In genomic region chr16:60604613-60605012, GRCm38 (mm10) we compare ENCODE assay signal across 9 mouse cellular contexts. TPM values are rescaled to one million over a fixed set of nuclear protein-coding genes. Genes with fewer than 3 reads are reported as not detected.
DNase-seq lines count a peak whose midpoint lies in the region; ATAC-seq and TF ChIP-seq lines count a peak whose summit lies in the region.
"Had no signal": no experiment of that assay in that cellular context is flagged by ENCODE, and none has a peak within 500 bp of the region (broad histone marks: within the 10 kb centered on the region; RNA-seq: fewer than 3 reads in every experiment).

No protein-coding gene starts in this region.

- TF ChIP-seq CTCF in E14TG2a.4 (conservative IDR thresholded peaks at IDR 0.05; ENCODE audit: low read length), result no peak

- no peaks in the 10 kb centered on the region for H3K36me3 ChIP-seq in E14TG2a.4 (ENCODE audit: insufficient read depth, low read length)
- no peaks in the 10 kb centered on the region for H3K36me3 ChIP-seq in forebrain, embryonic 14.5 days (ENCODE audit: control insufficient read depth, insufficient read depth, low read length)
- no peaks in the 10 kb centered on the region for H3K36me3 ChIP-seq in midbrain, embryonic 10.5 days

- peak overlapping the region; percentile 99 for H3K4me2 ChIP-seq in forebrain, embryonic 14.5 days (ENCODE audit: low read length)

- peaks cover 13% of the 10 kb centered on the region for H3K4me1 ChIP-seq in E14TG2a.4 (replicated peaks; ENCODE audit: low read depth, low read length)
- 0 out of 2 replicates have a peak, but pooled peaks cover 3% of the 10 kb centered on the region for H3K4me1 ChIP-seq in forebrain, embryonic 14.5 days (ENCODE audit: control insufficient read depth, insufficient read depth, low read length)
- H3K4me1 ChIP-seq in midbrain, embryonic 10.5 days, result peaks cover 23% of the 10 kb centered on the region

- no peak overlapping the region for H3K27ac ChIP-seq in forebrain, embryonic 14.5 days (ENCODE audit: low read depth, low read length)
- H3K27ac ChIP-seq in midbrain, embryonic 10.5 days (replicated peaks), result peak overlapping the region; percentile 76
- H3K27ac ChIP-seq: liver, embryonic 14.5 days had no signal

- H3K27me3 ChIP-seq in E14TG2a.4 (ENCODE audit: insufficient read depth, low read length), result peaks cover 30% of the 10 kb centered on the region
- no peaks in the 10 kb centered on the region for H3K27me3 ChIP-seq in forebrain, embryonic 14.5 days (replicated peaks; ENCODE audit: control insufficient read depth, insufficient read depth, low read length)
- H3K27me3 ChIP-seq in midbrain, embryonic 10.5 days (ENCODE audit: low read depth, poor library complexity, severe bottlenecking), result peaks cover 41% of the 10 kb centered on the region

- peak overlapping the region; percentile 64 for H3K9ac ChIP-seq in forebrain, embryonic 14.5 days (ENCODE audit: low read length)
- H3K9ac ChIP-seq: liver, embryonic 14.5 days had no signal

- 0 out of 2 replicates have a peak, but pooled peaks have one; percentile 0 for ATAC-seq in frontal cortex, adult (ENCODE audit: low TSS enrichment)
- ATAC-seq in forebrain, embryonic 14.5 days, result peak; percentile 2; the same call in 1 of the 2 replicates
- ATAC-seq in erythroid progenitor cell, adult 5-6 weeks (replicated peaks; ENCODE audit: low FRiP score, poor library complexity, severe bottlenecking), result no peak

- DNase-seq in frontal cortex, postnatal 36 days (ENCODE audit: low spot score in 2 of 2), result no peak
- DNase-seq in forebrain, embryonic 14.5 days (ENCODE audit: low spot score), result no peak
- no peak for DNase-seq in midbrain, embryonic 10.5 days (ENCODE audit: low spot score)
- no peak for DNase-seq in adrenal gland, postnatal 36 days
- DNase-seq in adipocyte (ENCODE audit: low spot score), result no peak

- under 1% methylated on average over 10 of the region's 10 CpGs for WGBS in forebrain, embryonic 14.5 days
- WGBS in midbrain, embryonic 10.5 days, result 2% methylated on average over 10 of the region's 10 CpGs

- H3K9me3 ChIP-seq in E14TG2a.4 (ENCODE audit: low read length), result no peaks in the 10 kb centered on the region
- no peaks in the 10 kb centered on the region for H3K9me3 ChIP-seq in forebrain, embryonic 14.5 days (replicated peaks; ENCODE audit: control insufficient read depth, low read length)
- no peaks in the 10 kb centered on the region for H3K9me3 ChIP-seq in midbrain, embryonic 10.5 days (replicated peaks)

- peak overlapping the region; percentile 76 for H3K4me3 ChIP-seq in E14TG2a.4 (replicated peaks; ENCODE audit: low read length)
- H3K4me3 ChIP-seq in forebrain, embryonic 14.5 days (ENCODE audit: low read depth, low read length), result peak overlapping the region; percentile 48
- H3K4me3 ChIP-seq in midbrain, embryonic 10.5 days, result peak overlapping the region; percentile 67

RNA-seq across cellular contexts. Expression of gene Epha6, which starts 0.7 kb away (rescaled TPM):
- 1.6 and 2.9 TPM in 2 replicates for polyA plus RNA-seq in forebrain, embryonic 14.5 days (2014; fragmentation: Nextera tagmentation; extraction: Ambion mirVana)
- polyA plus RNA-seq in midbrain, embryonic 10.5 days (2016; fragmentation: Nextera tagmentation; extraction: Ambion mirVana), result 0.35 and 0.53 TPM in 2 replicates
- total RNA-seq in erythroid progenitor cell, adult 5-6 weeks (2015; ENCODE audit: low replicate concordance), result not detected in 2 replicates
- not detected in 2 replicates for total RNA-seq in erythroid progenitor cell, adult 5-6 weeks (2017; ENCODE audit: low replicate concordance)
- not detected for total RNA-seq in adrenal gland, postnatal 36 days (2021)
- polyA plus RNA-seq: liver, embryonic 14.5 days had no signal
